Mouse (Mus musculus) lung, postnatal 0 days (tissue): ENCODE data around the gene Tcaf3. TPM values are rescaled to one million over a fixed set of nuclear protein-coding genes. Genes with fewer than 3 reads are reported as not detected.

Source experiments
- ATAC-seq: fragments of 200-750 bp; cut with Nextera tagmentation; 2 replicates; pipeline ENCODE4 v1.8.0; 2017; ENCODE audit warnings: moderate library complexity
- DNase-seq: peaks from one replicate; pipeline ENCODE4 v3.0.0-alpha.2; 2016; ENCODE audit warnings: low spot score
- H3K27ac ChIP-seq: fragments of 300-500 bp; sonication (generic); 2 replicates; pipeline ENCODE4 v1.5.1; 2014; ENCODE audit warnings: antibody characterized with exemption, mild to moderate bottlenecking, low read length, mixed read lengths
- H3K27me3 ChIP-seq: fragments of 300-500 bp; sonication (generic); replicated peaks from 2 replicates; pipeline ENCODE4 v1.6.1; 2014; ENCODE audit warnings: low read length, mixed read lengths; ENCODE audit not compliant: insufficient read depth
- H3K36me3 ChIP-seq: fragments of 300-500 bp; sonication (generic); 2 replicates; pipeline ENCODE4 v1.6.1; 2014; ENCODE audit warnings: low read length, mixed read lengths; ENCODE audit not compliant: insufficient read depth
- H3K4me1 ChIP-seq: fragments of 300-500 bp; sonication (generic); 2 replicates; pipeline ENCODE4 v1.6.1; 2014; ENCODE audit warnings: antibody characterized with exemption, low read depth, low read length, mixed read lengths; ENCODE audit not compliant: insufficient read depth
- H3K4me2 ChIP-seq: fragments of 300-500 bp; sonication (generic); replicated peaks from 2 replicates; pipeline ENCODE4 v1.6.1; 2014; ENCODE audit warnings: low read depth, mild to moderate bottlenecking, low read length, moderate library complexity, mixed read lengths
- H3K4me3 ChIP-seq: fragments of 300-500 bp; sonication (generic); 2 replicates; pipeline ENCODE4 v1.5.1; 2014; ENCODE audit warnings: low read depth, low read length
- H3K9ac ChIP-seq: fragments of 300-500 bp; sonication (generic); replicated peaks from 2 replicates; pipeline ENCODE4 v1.6.1; 2014; ENCODE audit warnings: low read depth, mild to moderate bottlenecking
- H3K9me3 ChIP-seq: fragments of 300-500 bp; sonication (generic); 2 replicates; pipeline ENCODE4 v1.6.1; 2016; ENCODE audit warnings: low read length, mixed read lengths
- CTCF ChIP-seq: IDR thresholded peaks from 2 replicates; pipeline ENCODE4 v1.5.1; 2016; ENCODE audit warnings: antibody characterized with exemption, mild to moderate bottlenecking
- EP300 ChIP-seq: IDR thresholded peaks from 2 replicates; pipeline ENCODE4 v1.6.1; 2016; ENCODE audit warnings: antibody characterized with exemption, mild to moderate bottlenecking, control low read depth
- WGBS: fragments of 180-500 bp; shearing (Covaris S2); extraction: QIAGEN DNeasy Blood & Tissue Kit; methylation state at CpG from one replicate; pipeline ENCODE4 v1.1.7; 2014; 5-methylcytosine and 5-hydroxymethylcytosine counted together
- polyA plus RNA-seq: library from polyadenylated mRNA; unstranded; fragments of >200 nt; fragmentation: Nextera tagmentation; extraction: Ambion mirVana; gene quantifications from 2 replicates; pipeline ENCODE4 v1.2.1, GENCODE M21; 2015

Gene Tcaf3
- polyA plus RNA-seq, 1 experiment from 2014 or later, result 0.05 TPM

GRCm38 (mm10) chr6:42546180-42546579 is 51.3 kb downstream of the Tcaf3 start:
- no peak for TF ChIP-seq EP300
- no peaks in the 10 kb centered on the region for H3K4me1 ChIP-seq
- 41% methylated on average over 2 of the region's 2 CpGs for WGBS
- H3K4me2 ChIP-seq, result no peak overlapping the region
- H3K27ac ChIP-seq, result 0 out of 2 replicates have a peak overlapping the region, but pooled peaks have one; percentile 14
- H3K9ac ChIP-seq, result no peak overlapping the region
- no peaks in the 10 kb centered on the region for H3K36me3 ChIP-seq
- ATAC-seq (no peak), DNase-seq (no peak)
- no peaks in the 10 kb centered on the region for H3K9me3 ChIP-seq
- no peak overlapping the region for H3K4me3 ChIP-seq
- no peaks in the 10 kb centered on the region for H3K27me3 ChIP-seq

GRCm38 (mm10) chr6:42545451-42545885 is 52.0 kb downstream of the Tcaf3 start:
- peak; percentile 46 for ATAC-seq

GRCm38 (mm10) chr6:42544846-42545245 is 52.6 kb downstream of the Tcaf3 start:
- H3K9me3 ChIP-seq, result no peaks in the 10 kb centered on the region
- no peak overlapping the region for H3K4me2 ChIP-seq
- H3K4me1 ChIP-seq, result no peaks in the 10 kb centered on the region
- H3K27ac ChIP-seq, result 0 out of 2 replicates have a peak overlapping the region, but pooled peaks have one; percentile 0
- ATAC-seq (peak; percentile 23; the same call in 1 of the 2 replicates), DNase-seq (peak; percentile 32)
- H3K36me3 ChIP-seq, result no peaks in the 10 kb centered on the region
- 8% methylated on average over 1 of the region's 1 CpGs for WGBS
- H3K4me3 ChIP-seq, result no peak overlapping the region
- H3K9ac ChIP-seq, result no peak overlapping the region
- TF ChIP-seq CTCF, result no peak
- TF ChIP-seq EP300, result peak; percentile 45
- H3K27me3 ChIP-seq, result no peaks in the 10 kb centered on the region

More at GRCm38 (mm10) chr6:42545451-42545885, 52.0 kb downstream of the Tcaf3 start:
- Histone ChIP-seq H3K27me3 (no peaks in the 10 kb centered on the region), H3K9ac (no peak overlapping the region), H3K36me3 (no peaks in the 10 kb centered on the region), H3K9me3 (no peaks in the 10 kb centered on the region), H3K4me3 (no peak overlapping the region), H3K4me2 (no peak overlapping the region), H3K4me1 (no peaks in the 10 kb centered on the region), H3K27ac (0 out of 2 replicates have a peak overlapping the region, but pooled peaks have one; percentile 0)
- peak; percentile 58 for DNase-seq
- 35% methylated on average over 2 of the region's 2 CpGs for WGBS
- no peak for TF ChIP-seq EP300
- TF ChIP-seq CTCF, result no peak

GRCm38 (mm10) chr6:42542036-42543031 is 55.2 kb downstream of the Tcaf3 start:
- Histone ChIP-seq H3K27ac (peak overlapping the region; percentile 34), H3K9me3 (no peaks in the 10 kb centered on the region), H3K9ac (no peak overlapping the region), H3K36me3 (no peaks in the 10 kb centered on the region), H3K4me3 (no peak overlapping the region), H3K27me3 (no peaks in the 10 kb centered on the region), H3K4me2 (no peak overlapping the region), H3K4me1 (no peaks in the 10 kb centered on the region)
- WGBS, result 29% methylated on average over 4 of the region's 4 CpGs
- peak; percentile 66 for DNase-seq
- ATAC-seq, result peak; percentile 62
- peak; percentile 60; the same call in 1 of the 2 replicates for TF ChIP-seq EP300
- no peak for TF ChIP-seq CTCF

GRCm38 (mm10) chr6:42540681-42541080 is 56.8 kb downstream of the Tcaf3 start:
- H3K9ac ChIP-seq, result no peak overlapping the region
- H3K4me1 ChIP-seq, result no peaks in the 10 kb centered on the region
- no peaks in the 10 kb centered on the region for H3K36me3 ChIP-seq
- H3K4me3 ChIP-seq, result no peak overlapping the region
- H3K27me3 ChIP-seq, result no peaks in the 10 kb centered on the region
- no peaks in the 10 kb centered on the region for H3K9me3 ChIP-seq
- ATAC-seq (no peak), DNase-seq (no peak)
- H3K4me2 ChIP-seq, result no peak overlapping the region
- WGBS, result 100% methylated on average over 1 of the region's 1 CpGs
- H3K27ac ChIP-seq, result no peak overlapping the region
- TF ChIP-seq EP300 (no peak), CTCF (no peak)

GRCm38 (mm10) chr6:42539711-42540110 is 57.8 kb downstream of the Tcaf3 start:
- 95% methylated on average over 1 of the region's 1 CpGs for WGBS
- TF ChIP-seq EP300, result no peak
- no peak for TF ChIP-seq CTCF
- no peak for DNase-seq
- ATAC-seq, result no peak
- Histone ChIP-seq H3K9me3 (no peaks in the 10 kb centered on the region), H3K9ac (no peak overlapping the region), H3K4me3 (no peak overlapping the region), H3K4me1 (no peaks in the 10 kb centered on the region), H3K4me2 (no peak overlapping the region), H3K27ac (no peak overlapping the region), H3K27me3 (no peaks in the 10 kb centered on the region), H3K36me3 (no peaks in the 10 kb centered on the region)

Other genes with a start within 250 kb of the Tcaf3 start
- 166 and 183 TPM in 2 replicates for gene Zyx, start 248.1 kb downstream of the Tcaf3 start, polyA plus RNA-seq
- gene Epha1, start 224.4 kb downstream of the Tcaf3 start, polyA plus RNA-seq, result 21.8 TPM in 2 replicates
- 0.15 TPM in 1 of 2 replicates, not detected in the other for gene Tas2r143, start 197.5 kb downstream of the Tcaf3 start, polyA plus RNA-seq
- gene Tas2r135, start 192.3 kb downstream of the Tcaf3 start, polyA plus RNA-seq, result 0.18 TPM in 1 of 2 replicates, not detected in the other
- gene Tas2r126, start 163.2 kb downstream of the Tcaf3 start, polyA plus RNA-seq, result not detected in 2 replicates
- gene Olfr458, start 132.5 kb downstream of the Tcaf3 start, polyA plus RNA-seq, result 0.08 TPM in 1 of 2 replicates, not detected in the other
- gene Olfr457, start 121.4 kb downstream of the Tcaf3 start, polyA plus RNA-seq, result 0.06 TPM in 2 replicates
- 0.30 and 0.33 TPM in 2 replicates for gene Olfr456, start 110.5 kb downstream of the Tcaf3 start, polyA plus RNA-seq
- gene Olfr455, start 50.1 kb downstream of the Tcaf3 start, polyA plus RNA-seq, result 0.04 and 0.13 TPM in 2 replicates
- 2.7 TPM in 2 replicates for gene Tcaf2, start 47.6 kb upstream of the Tcaf3 start, polyA plus RNA-seq
- 36.9 and 41.2 TPM in 2 replicates for gene Tcaf1, start 112.4 kb upstream of the Tcaf3 start, polyA plus RNA-seq
- gene Olfr453, start 141.7 kb upstream of the Tcaf3 start, polyA plus RNA-seq, result not detected in 2 replicates
- gene Olfr38, start 158.7 kb upstream of the Tcaf3 start, polyA plus RNA-seq, result not detected in 2 replicates
- not detected in 2 replicates for gene Olfr452, start 187.4 kb upstream of the Tcaf3 start, polyA plus RNA-seq
- not detected in 2 replicates for gene Olfr450, start 214.2 kb upstream of the Tcaf3 start, polyA plus RNA-seq
- not detected in 2 replicates for gene Olfr449, start 236.7 kb upstream of the Tcaf3 start, polyA plus RNA-seq